Mouse (Mus musculus) E14TG2a.4 (cell line): ENCODE measurements around the gene Fsip1.

Experiments used
- CTCF ChIP-seq: conservative IDR thresholded peaks from 2 replicates; pipeline ENCODE4 v1.5.1; 2014; ENCODE audit warnings: low read length
- NANOG ChIP-seq: IDR thresholded peaks from 2 replicates; pipeline ENCODE4 v1.6.1; 2014; ENCODE audit warnings: borderline replicate concordance, low read length, mixed read lengths

GRCm38 (mm10) chr2:118083652-118084051 lies 173.1 kb downstream of the Fsip1 start:
- TF ChIP-seq CTCF (no peak), NANOG (no peak)
